Mouse (Mus musculus): ENCODE results near the gene Matn4.

Matn4 gene

GRCm38 (mm10) chr2:164436215-164436913 is 31.4 kb upstream of the Matn4 start:
- DNase-seq (ENCODE audit: low read depth, low spot score): no peak

DNA sequence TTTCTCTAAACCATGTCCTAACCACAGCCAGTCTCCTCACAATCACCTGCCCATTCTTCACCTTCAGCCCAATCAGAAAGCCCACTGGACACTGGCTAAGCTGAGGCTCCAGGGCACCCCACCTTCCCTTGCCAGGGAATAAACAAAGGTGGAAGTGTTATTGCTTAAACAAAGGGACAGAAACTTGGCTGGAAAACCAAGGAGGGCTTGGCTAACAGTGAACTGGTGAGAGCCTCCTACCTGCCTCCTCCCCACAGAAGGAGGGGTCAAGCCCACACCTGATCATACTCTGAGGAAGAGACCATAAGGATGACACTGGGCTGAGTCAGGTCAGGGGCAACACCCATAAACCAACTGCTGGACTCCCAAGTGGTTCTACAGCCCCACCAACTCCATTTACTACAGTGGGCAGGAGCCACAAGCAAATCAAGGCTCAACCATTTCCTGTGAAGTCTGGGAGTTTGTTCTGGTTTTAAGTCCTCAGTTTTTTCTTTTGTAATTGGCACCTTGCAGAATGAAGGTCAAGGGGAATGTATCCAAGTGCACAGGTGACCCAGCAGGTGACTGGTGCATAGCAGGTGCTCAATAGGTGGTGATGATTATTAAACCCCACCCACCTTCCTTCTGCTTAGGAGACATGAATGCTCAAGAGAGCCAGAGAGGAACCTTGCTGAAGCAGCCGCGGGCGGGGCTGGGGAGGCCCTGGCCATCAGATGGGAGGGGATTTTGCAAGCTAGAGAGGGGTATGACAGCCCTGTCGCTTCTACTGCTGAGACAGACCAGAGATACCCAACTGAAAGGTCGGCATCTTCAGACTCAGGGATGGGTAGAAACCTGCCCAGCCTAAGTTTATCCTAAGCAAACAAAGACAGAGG is 30.5 kb upstream of the Matn4 start:
- DNase-seq (ENCODE audit: low read depth, low spot score): no peak

- DNase-seq (ENCODE audit: low read depth, low spot score): no peak
Observed at GRCm38 (mm10) chr2:164434681-164435080, 29.7 kb upstream of the Matn4 start.

DNA sequence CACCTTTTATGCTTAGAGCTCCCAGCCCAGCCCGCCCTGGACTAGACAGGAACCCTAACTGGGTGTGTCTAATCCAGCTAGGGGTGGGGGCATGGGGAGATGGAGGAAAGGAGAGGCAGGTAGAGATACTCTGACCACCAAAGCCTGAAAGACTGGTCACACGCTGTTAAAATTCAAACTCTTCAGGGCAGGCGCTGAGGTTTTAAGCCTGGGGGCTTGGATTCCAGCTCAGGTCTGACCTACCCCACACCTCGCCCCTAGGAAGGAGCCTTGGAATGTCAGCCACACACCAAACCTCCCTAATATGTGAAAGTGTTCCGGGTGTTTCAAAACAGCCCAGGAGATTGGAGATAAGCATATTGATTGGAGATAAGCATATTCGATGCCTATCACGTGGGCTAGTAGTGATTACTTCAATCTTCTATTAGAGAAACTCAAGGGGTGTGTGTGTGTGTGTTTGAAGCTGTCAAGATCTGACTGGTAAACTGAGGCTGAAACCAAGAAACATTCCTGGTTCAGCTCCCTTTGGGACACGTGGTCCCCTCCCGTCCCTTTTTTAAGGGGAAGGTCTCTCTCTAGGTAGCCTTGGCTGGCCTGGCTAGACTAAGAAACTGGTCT is 28.4 kb upstream of the Matn4 start:
- no peak for DNase-seq (ENCODE audit: low read depth, low spot score)

- no peak for DNase-seq (ENCODE audit: low read depth, low spot score)
Observed at GRCm38 (mm10) chr2:164432541-164433191, 27.7 kb upstream of the Matn4 start.

GRCm38 (mm10) chr2:164431676-164432465 is 26.9 kb upstream of the Matn4 start:
- DNase-seq (ENCODE audit: low read depth, low spot score): no peak

- DNase-seq (ENCODE audit: low read depth, low spot score): no peak
Observed at GRCm38 (mm10) chr2:164430697-164431096, 25.7 kb upstream of the Matn4 start.

GRCm38 (mm10) chr2:164429881-164430615 is 25.1 kb upstream of the Matn4 start:
- DNase-seq (ENCODE audit: low read depth, low spot score): no peak

DNA sequence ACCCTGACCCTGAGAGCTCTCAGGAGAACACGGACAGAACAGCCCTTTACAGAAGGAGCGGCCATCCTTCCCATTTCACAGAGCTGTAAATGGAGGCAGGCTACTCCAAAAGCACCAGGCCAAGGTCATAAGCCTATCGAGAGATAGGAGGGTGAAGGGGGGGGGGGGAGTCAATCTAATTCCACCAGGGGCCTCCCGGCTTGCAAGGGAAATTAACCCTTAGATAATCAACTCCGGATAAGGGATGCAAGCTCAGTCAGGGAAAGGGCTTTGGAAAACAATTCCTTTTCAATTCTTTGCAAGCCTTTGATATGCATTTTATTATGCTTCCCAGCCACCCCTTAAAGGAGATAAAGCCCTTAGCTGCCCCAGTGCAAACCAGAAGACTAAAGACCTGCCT is 23.5 kb upstream of the Matn4 start:
- no peak for DNase-seq (ENCODE audit: low read depth, low spot score)

DNA sequence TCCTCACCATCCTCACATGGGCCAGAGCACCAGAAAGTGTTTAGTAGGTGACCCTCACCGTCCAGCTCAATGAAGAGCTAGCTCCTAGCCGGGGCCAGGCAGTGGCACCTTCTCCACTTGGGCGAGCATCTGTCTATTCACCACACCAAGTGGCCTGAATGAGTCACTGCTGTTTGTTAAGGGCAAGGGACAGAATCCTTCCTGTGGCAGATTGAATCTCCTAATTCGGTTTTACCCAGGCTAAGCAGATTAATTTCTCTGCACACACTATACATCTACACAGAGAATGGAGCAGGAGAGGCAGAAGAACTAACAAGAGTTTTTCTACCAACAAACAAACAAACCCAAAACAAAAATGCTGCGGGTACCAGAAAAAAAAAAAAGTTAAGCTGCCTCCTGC is 22.0 kb upstream of the Matn4 start:
- no peak for DNase-seq (ENCODE audit: low read depth, low spot score)

DNA sequence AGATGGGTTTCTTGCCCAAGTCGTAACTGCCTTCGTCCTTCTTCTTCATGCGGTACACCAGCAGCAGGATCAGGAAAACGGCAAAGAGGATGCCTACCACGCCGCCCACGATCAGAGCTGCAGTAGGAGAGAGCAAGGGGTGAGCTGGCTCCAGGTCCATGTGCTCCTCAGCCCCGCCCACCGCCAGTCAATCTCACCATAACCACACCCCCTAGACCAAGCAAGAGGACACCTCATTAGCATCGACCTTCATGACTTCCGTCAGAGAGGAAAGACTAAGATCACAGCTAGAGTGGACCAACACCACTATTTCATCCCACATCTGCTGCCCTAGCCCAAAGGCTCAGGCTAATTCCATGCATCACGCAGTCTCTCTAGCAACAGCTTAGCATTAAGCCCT is 21.2 kb upstream of the Matn4 start:
- DNase-seq (ENCODE audit: low read depth, low spot score): no peak

- DNase-seq (ENCODE audit: low read depth, low spot score): no peak
Observed at GRCm38 (mm10) chr2:164425401-164425800, 20.4 kb upstream of the Matn4 start.

- DNase-seq (ENCODE audit: low read depth, low spot score): no peak
Observed at GRCm38 (mm10) chr2:164424406-164424805, 19.4 kb upstream of the Matn4 start.

DNA sequence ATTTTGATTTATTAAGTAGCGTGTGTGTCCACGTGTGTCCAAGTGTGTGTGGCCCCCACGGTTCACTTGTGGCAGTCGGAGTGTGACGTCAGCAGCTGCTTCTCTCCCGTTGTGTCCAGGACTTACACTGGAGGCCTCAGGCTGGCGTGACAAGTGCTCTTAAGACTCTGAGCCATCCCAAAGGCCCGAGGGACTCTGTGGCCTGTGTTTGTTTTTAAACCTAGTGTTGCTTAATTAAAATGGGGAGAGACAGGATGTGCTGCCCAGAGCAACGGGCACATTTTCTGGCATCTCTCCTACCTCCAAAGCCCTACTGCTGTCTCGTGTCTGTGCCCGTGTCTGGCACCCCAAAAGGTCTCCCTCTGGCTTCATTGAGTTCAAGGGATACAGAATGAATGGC is 18.5 kb upstream of the Matn4 start:
- no peak for DNase-seq (ENCODE audit: low read depth, low spot score)

DNA sequence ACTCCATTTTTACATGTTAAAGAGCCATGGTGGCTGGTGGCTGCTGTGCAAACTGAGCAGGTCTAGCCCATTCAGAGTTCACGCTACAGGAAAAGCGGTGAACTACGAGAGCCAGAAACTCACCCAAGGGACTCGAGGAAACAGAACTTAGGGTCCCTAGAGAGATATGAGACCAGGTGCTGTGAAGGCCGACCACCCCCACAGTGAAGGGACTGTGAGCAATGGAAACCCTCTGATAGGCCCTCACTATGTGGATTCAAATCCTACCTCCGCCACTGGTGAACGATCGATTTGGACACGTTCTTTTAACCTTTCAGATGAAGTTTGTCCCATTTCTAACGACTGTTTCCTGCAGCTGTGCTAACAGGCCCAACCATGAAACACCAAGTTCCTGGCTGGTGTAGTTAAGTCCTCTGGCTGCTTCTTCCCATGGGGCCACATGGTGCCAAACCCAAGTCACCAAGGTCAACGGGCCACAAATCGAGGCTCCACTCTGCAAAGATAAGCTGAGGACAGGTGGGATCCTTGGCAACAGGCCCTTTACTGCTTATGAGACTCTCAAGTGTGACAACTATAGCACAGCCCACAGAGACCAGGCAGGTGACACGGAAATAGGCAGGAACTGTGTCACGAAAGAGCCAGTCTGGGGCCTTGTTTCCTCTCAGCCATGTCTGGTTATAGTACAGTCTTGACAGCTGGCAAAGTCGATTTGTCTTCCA is 17.9 kb upstream of the Matn4 start:
- DNase-seq (ENCODE audit: low read depth, low spot score): no peak

DNA sequence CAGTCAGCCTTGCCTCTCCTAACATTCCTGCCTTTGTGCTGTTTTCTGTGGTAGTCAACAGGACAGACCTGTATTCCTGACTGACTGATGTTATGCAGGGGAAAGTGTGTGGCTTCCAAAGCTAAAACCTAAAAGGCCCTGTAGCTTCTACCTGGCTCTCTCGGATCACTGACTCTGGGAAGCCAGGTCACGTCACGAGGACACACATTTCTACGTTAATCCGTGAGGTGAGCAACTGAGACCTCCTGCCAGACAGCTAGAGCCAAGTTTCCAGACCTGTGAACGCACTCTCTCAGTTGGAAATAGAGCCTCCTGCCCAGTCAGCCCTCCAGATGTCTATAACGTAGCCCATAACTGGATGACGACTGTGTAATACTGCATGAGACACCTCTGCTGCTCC is 17.0 kb upstream of the Matn4 start:
- no peak for DNase-seq (ENCODE audit: low read depth, low spot score)

GRCm38 (mm10) chr2:164421306-164421705 is 16.3 kb upstream of the Matn4 start:
- no peak for DNase-seq (ENCODE audit: low read depth, low spot score)

GRCm38 (mm10) chr2:164419489-164419888 is 14.5 kb upstream of the Matn4 start:
- DNase-seq (ENCODE audit: low read depth, low spot score): no peak

- DNase-seq (ENCODE audit: low read depth, low spot score): no peak
Observed at GRCm38 (mm10) chr2:164418308-164418875, 13.4 kb upstream of the Matn4 start.

- DNase-seq (ENCODE audit: low read depth, low spot score): no peak
Observed at GRCm38 (mm10) chr2:164417198-164417597, 12.2 kb upstream of the Matn4 start.
